Mouse (Mus musculus) heart, adult 2 months (tissue): ENCODE measurements at regions not wholly inside any gene's neighbourhood (a gene's known extent, or its start where the extent isn't known, plus 50 kb on each side); places are given as distances from the start of the nearest gene placed in this dataset.

ENCODE experiments used
- DNase-seq, 2 experiments: peaks; one replicate each; pipeline ENCODE4 v3.0.0; 2021
- H3K27ac ChIP-seq: fragments of 200-600 bp; 2 replicates; pipeline ENCODE4 v1.8.1; 2022
- H3K27me3 ChIP-seq: fragments of 200-500 bp; 2 replicates; pipeline ENCODE4 v1.6.1; 2012; ENCODE audit warnings: mild to moderate bottlenecking, low read length, inconsistent platforms, mixed read lengths; ENCODE audit not compliant: control insufficient read depth, insufficient read depth
- H3K36me3 ChIP-seq: fragments of 200-500 bp; 2 replicates; pipeline ENCODE4 v1.6.1; 2012; ENCODE audit warnings: low read length, inconsistent platforms; ENCODE audit not compliant: control insufficient read depth, insufficient read depth
- H3K4me1 ChIP-seq: fragments of 200-500 bp; 2 replicates; pipeline ENCODE4 v1.6.1; 2011; ENCODE audit warnings: low read length; ENCODE audit not compliant: control insufficient read depth, insufficient read depth
- H3K4me3 ChIP-seq: fragments of 200-600 bp; 2 replicates; pipeline ENCODE4 v1.8.1; 2022
- H3K79me2 ChIP-seq: fragments of 200-500 bp; replicated peaks from 2 replicates; pipeline ENCODE4 v1.6.1; 2012; ENCODE audit warnings: mild to moderate bottlenecking, inconsistent platforms, low read length, moderate library complexity, mixed read lengths; ENCODE audit not compliant: control insufficient read depth, insufficient read depth
- H3K9ac ChIP-seq: fragments of 200-500 bp; 2 replicates; pipeline ENCODE4 v1.6.1; 2012; ENCODE audit warnings: low read depth, mild to moderate bottlenecking, control low read depth, inconsistent platforms, low read length, mixed read lengths
- CTCF ChIP-seq: fragments of 200-600 bp; IDR thresholded peaks from 2 replicates; pipeline ENCODE4 v1.8.1; 2022; ENCODE audit warnings: antibody characterized with exemption, mild to moderate bottlenecking, moderate library complexity
- EP300 ChIP-seq: fragments of 200-500 bp; IDR thresholded peaks from 2 replicates; pipeline ENCODE4 v1.6.1; 2011; ENCODE audit warnings: low read depth, low read length, control low read depth; ENCODE audit not compliant: insufficient read depth
- POLR2A ChIP-seq: fragments of 200-500 bp; IDR thresholded peaks from 2 replicates; pipeline ENCODE4 v1.6.1; 2011; ENCODE audit warnings: mild to moderate bottlenecking, low read depth, low read length, control low read depth; ENCODE audit not compliant: insufficient read depth
- WGBS: fragments of 180-500 bp; shearing (Covaris S2); methylation state at CpG from one replicate; pipeline ENCODE4 v1.1.7; 2018; 5-methylcytosine and 5-hydroxymethylcytosine counted together
- intact Hi-C: fragments of 180-260 bp; cut with DNase I; formaldehyde crosslinking; loops from one replicate; pipeline ENCODE4 v1.15.1; 2025

DNA sequence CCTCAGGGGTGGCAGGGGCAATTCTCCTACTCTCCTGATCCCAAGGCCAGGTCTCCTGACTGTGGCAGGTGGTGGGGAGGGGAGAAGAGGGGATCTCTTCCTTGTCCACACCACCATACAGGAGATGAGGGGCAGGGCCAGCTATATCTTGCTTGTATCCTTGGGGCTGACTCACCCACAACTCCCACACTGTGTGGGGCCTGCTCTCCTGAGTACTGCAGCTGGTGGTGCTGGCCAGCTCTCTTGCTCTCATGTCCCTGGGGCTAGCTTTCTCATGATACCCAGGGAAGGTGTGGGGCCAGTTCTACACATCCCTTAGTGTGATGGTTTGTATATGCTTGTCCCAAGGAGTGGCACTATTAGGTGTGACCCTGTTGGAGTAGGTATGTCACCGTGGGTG is 177.4 kb downstream of the Shq1 start:
- WGBS = 57% methylated on average over 1 of the region's 1 CpGs
- intact Hi-C loops = no loop called here
- TF ChIP-seq CTCF (no peak), EP300 (no peak), POLR2A (no peak)

DNA sequence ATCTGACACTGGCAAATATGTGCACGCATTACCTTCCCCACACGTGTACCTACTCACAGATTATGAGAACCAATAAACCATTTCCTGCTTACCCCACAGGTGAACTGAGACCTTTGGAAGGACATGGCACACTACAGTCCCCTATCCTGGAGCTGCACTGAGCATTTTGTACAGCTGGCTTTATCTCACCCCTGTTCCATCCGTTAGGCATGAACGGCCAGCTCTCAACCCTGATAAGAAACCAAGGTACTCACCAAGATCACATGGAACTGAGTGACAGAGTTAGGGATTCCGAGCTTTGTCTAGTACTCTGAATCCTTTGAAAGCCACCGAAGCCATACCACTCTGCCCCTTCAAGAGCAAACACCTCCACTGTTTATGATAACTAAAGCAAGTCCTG is 179.1 kb downstream of the Shq1 start:
- intact Hi-C loops = no loop called here
- H3K79me2 ChIP-seq = no peaks in the 10 kb centered on the region
- no peak overlapping the region for H3K4me3 ChIP-seq
- no peak for DNase-seq
- no peak for TF ChIP-seq EP300
- no peaks in the 10 kb centered on the region for H3K36me3 ChIP-seq
- WGBS = 83% methylated on average over 6 of the region's 6 CpGs
- H3K27ac ChIP-seq = no peak overlapping the region
- H3K27me3 ChIP-seq = no peaks in the 10 kb centered on the region
- no peak overlapping the region for H3K9ac ChIP-seq
- H3K4me1 ChIP-seq = no peaks in the 10 kb centered on the region

More for the DNA sequence above, 177.4 kb downstream of the Shq1 start:
- no peak overlapping the region for H3K27ac ChIP-seq
- H3K27me3 ChIP-seq = no peaks in the 10 kb centered on the region
- no peak overlapping the region for H3K9ac ChIP-seq
- H3K4me1 ChIP-seq = peaks cover under 1% of the 10 kb centered on the region; the same call in 1 of the 2 replicates
- no peaks in the 10 kb centered on the region for H3K36me3 ChIP-seq
- no peak overlapping the region for H3K4me3 ChIP-seq
- DNase-seq = no peak
- H3K79me2 ChIP-seq = no peaks in the 10 kb centered on the region

- Histone ChIP-seq H3K79me2 (no peaks in the 10 kb centered on the region), H3K36me3 (no peaks in the 10 kb centered on the region), H3K27me3 (no peaks in the 10 kb centered on the region), H3K4me1 (no peaks in the 10 kb centered on the region), H3K4me3 (no peak overlapping the region), H3K27ac (no peak overlapping the region), H3K9ac (no peak overlapping the region)
- WGBS = 94% methylated on average over 7 of the region's 7 CpGs
- TF ChIP-seq CTCF (no peak), EP300 (no peak), POLR2A (no peak)
- intact Hi-C loops = no loop called here
- DNase-seq = no peak
These were observed 179.8 kb downstream of the Shq1 start for GRCm38 (mm10) chr6:100490920-100491712.

GRCm38 (mm10) chr6:100483836-100484235 is 187.1 kb downstream of the Shq1 start:
- Histone ChIP-seq H3K79me2 (no peaks in the 10 kb centered on the region), H3K9ac (no peak overlapping the region), H3K4me1 (peaks cover 13% of the 10 kb centered on the region), H3K27ac (no peak overlapping the region), H3K27me3 (no peaks in the 10 kb centered on the region), H3K4me3 (no peak overlapping the region), H3K36me3 (no peaks in the 10 kb centered on the region)
- 58% methylated on average over 3 of the region's 3 CpGs for WGBS
- intact Hi-C loops = no loop called here
- no peak for TF ChIP-seq EP300
- no peak for DNase-seq

GRCm38 (mm10) chr6:100483084-100483810 is 187.7 kb downstream of the Shq1 start:
- H3K9ac ChIP-seq = no peak overlapping the region
- H3K4me3 ChIP-seq = no peak overlapping the region
- peaks cover 13% of the 10 kb centered on the region for H3K4me1 ChIP-seq
- intact Hi-C loops = no loop called here
- H3K27ac ChIP-seq = no peak overlapping the region
- TF ChIP-seq POLR2A = no peak
- no peak for TF ChIP-seq EP300
- TF ChIP-seq CTCF = no peak
- WGBS = 3% methylated on average over 14 of the region's 14 CpGs
- H3K79me2 ChIP-seq = no peaks in the 10 kb centered on the region
- DNase-seq = peak; percentile 24 to 25
- H3K27me3 ChIP-seq = no peaks in the 10 kb centered on the region
- H3K36me3 ChIP-seq = no peaks in the 10 kb centered on the region

DNA sequence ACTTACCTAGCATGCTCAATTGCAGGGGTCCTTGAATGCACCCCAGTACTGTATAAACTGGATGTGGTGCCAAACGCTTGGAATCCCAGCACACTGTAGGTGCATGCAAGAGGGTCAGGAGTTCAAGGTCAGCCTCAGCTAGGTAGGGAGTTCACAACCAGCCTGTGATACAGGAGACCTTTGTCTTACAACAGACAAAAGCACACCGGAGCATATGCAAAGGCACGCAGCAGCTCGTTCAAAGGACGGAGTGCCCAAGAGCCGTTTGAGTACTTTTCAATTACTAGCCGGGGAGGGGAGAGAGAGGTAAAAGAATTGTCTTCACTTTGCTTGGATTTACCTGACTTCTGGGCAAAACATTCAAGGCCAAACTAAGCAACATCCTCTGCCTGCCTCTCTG is 188.4 kb downstream of the Shq1 start:
- TF ChIP-seq CTCF = no peak
- no peak for TF ChIP-seq POLR2A
- no peak for TF ChIP-seq EP300
- no peak for DNase-seq
- 55% methylated on average over 7 of the region's 7 CpGs for WGBS
- intact Hi-C loops = no loop called here
- Histone ChIP-seq H3K27ac (no peak overlapping the region), H3K4me3 (no peak overlapping the region), H3K79me2 (no peaks in the 10 kb centered on the region), H3K9ac (no peak overlapping the region), H3K27me3 (no peaks in the 10 kb centered on the region), H3K4me1 (peaks cover 13% of the 10 kb centered on the region), H3K36me3 (no peaks in the 10 kb centered on the region)
